Mouse (Mus musculus): ENCODE measurements around the gene Amfr. TPM values are rescaled to one million over a fixed set of nuclear protein-coding genes. Genes with fewer than 3 reads are reported as not detected.

Gene Amfr
- polyA plus RNA-seq, 1 experiment from 2014 or later: 64.3 TPM

Small RNAs within 50 kb of the gene (microRNA-seq; reads per million reads assigned to microRNA genes)
- not detected for gene Gm24159

Other genes with a start within 250 kb of the Amfr start
- gene Gnao1, start 202.9 kb downstream of the Amfr start, polyA plus RNA-seq (2015; fragmentation: Nextera tagmentation; extraction: Ambion mirVana): 145 and 150 TPM in 2 replicates
- 109 and 112 TPM in 2 replicates for gene Nudt21, start 24.2 kb upstream of the Amfr start, polyA plus RNA-seq (2015; fragmentation: Nextera tagmentation; extraction: Ambion mirVana)
- 16.9 TPM in 2 replicates for gene Ogfod1, start 24.4 kb upstream of the Amfr start, polyA plus RNA-seq (2015; fragmentation: Nextera tagmentation; extraction: Ambion mirVana)
- 22.0 and 25.3 TPM in 2 replicates for gene Bbs2, start 86.1 kb upstream of the Amfr start, polyA plus RNA-seq (2015; fragmentation: Nextera tagmentation; extraction: Ambion mirVana)
- gene Mt4, start 124.4 kb upstream of the Amfr start, polyA plus RNA-seq (2015; fragmentation: Nextera tagmentation; extraction: Ambion mirVana): not detected in 2 replicates
- gene Mt3, start 139.8 kb upstream of the Amfr start, polyA plus RNA-seq (2015; fragmentation: Nextera tagmentation; extraction: Ambion mirVana): 119 and 130 TPM in 2 replicates
- gene Mt2, start 159.8 kb upstream of the Amfr start, polyA plus RNA-seq (2015; fragmentation: Nextera tagmentation; extraction: Ambion mirVana): 9.5 and 9.6 TPM in 2 replicates
- 35.8 and 38.6 TPM in 2 replicates for gene Mt1, start 166.2 kb upstream of the Amfr start, polyA plus RNA-seq (2015; fragmentation: Nextera tagmentation; extraction: Ambion mirVana)
- gene Nup93, start 201.7 kb upstream of the Amfr start, polyA plus RNA-seq (2015; fragmentation: Nextera tagmentation; extraction: Ambion mirVana): 66.5 and 68.0 TPM in 2 replicates

Measured in hindbrain, embryonic 13.5 days (tissue).